Mouse (Mus musculus) kidney, adult 2 months (tissue): Measurements from ENCODE around the gene Cblc.

Source experiments
- CTCF ChIP-seq: fragments of 200-500 bp; conservative IDR thresholded peaks from 2 replicates; pipeline ENCODE4 v1.5.1; 2011; ENCODE audit warnings: low read depth, mild to moderate bottlenecking, control low read depth, low read length, moderate library complexity, mixed read lengths; ENCODE audit not compliant: insufficient read depth, insufficient read length
- POLR2A ChIP-seq: fragments of 200-500 bp; IDR thresholded peaks from one replicate; pipeline ENCODE4 v1.6.1; 2011; ENCODE audit warnings: low read depth, low read length, control low read depth

- TF ChIP-seq CTCF: no peak
- no peak for TF ChIP-seq POLR2A
Observed at GRCm38 (mm10) chr7:19753587-19753986, 43.0 kb downstream of the Cblc start.
